Mouse (Mus musculus): ENCODE measurements around the gene Bcas1.

DNA sequence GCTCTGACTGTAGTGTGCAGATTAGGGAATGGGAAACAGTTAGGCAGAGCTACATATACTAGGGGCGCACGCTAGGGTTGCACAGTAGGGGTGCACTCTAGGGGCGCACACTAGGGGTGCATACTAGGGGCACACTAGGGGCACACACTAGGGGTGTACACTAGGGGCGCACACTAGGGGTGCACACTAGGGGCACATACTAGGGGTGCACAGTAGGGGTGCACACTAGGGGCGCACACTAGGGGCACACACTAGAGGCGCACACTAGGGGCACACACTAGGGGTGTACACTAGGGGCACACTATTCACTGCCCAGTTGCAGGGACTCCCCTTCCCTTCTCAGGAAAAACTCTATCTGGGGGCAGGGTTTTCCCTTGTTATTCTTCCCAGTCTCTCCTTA is 75.8 kb downstream of the Bcas1 start:
- TF ChIP-seq CTCF (IDR thresholded peaks at IDR 0.05; ENCODE audit: low read depth) = no peak
- no peak for TF ChIP-seq EP300 (IDR thresholded peaks at IDR 0.05; ENCODE audit: low read depth)
